Mouse (Mus musculus): ENCODE results near the gene Ski. TPM values are rescaled to one million over a fixed set of nuclear protein-coding genes. Genes with fewer than 3 reads are reported as not detected.
"Not testable (repeated sequence)": the region's sequence is repeated elsewhere in the genome, so short reads cannot be mapped to it uniquely, and the experiment has no call there.

The Ski gene
- polyA plus RNA-seq (2015; fragmentation: Nextera tagmentation; extraction: Ambion mirVana): 10.0 and 10.6 TPM in 2 replicates

GRCm38 (mm10) chr4:155222552-155222840, at the start of gene Ski:
Gene Ski, minus strand, starts transcription at chr4:155222592.
- Histone ChIP-seq H3K4me2 (peak within 1 kb of the TSS; percentile 97), H3K9ac (replicated peaks) (peak within 1 kb of the TSS; percentile 91), H3K27me3 (replicated peaks) (no peaks in the 10 kb centered on the region), H3K4me1 (peaks cover 46% of the 10 kb centered on the region), H3K9me3 (replicated peaks) (no peaks in the 10 kb centered on the region), H3K4me3 (replicated peaks) (peak within 1 kb of the TSS; percentile 85), H3K36me3 (no peaks in the 10 kb centered on the region), H3K27ac (replicated peaks) (peak within 1 kb of the TSS; percentile 98)
- WGBS: 2% methylated on average over 34 of the region's 63 CpGs
- no peak for ATAC-seq (ENCODE audit: low FRiP score)

GRCm38 (mm10) chr4:155268382-155268781, 46.0 kb upstream of the Ski start:
- H3K27ac ChIP-seq (replicated peaks): no peak overlapping the region
- 33% methylated on average over 5 of the region's 5 CpGs for WGBS
- H3K9me3 ChIP-seq (replicated peaks): no peaks in the 10 kb centered on the region
- H3K4me1 ChIP-seq: no peaks in the 10 kb centered on the region
- H3K27me3 ChIP-seq (replicated peaks): no peaks in the 10 kb centered on the region
- no peak overlapping the region for H3K4me2 ChIP-seq
- H3K36me3 ChIP-seq: peaks cover 38% of the 10 kb centered on the region
- H3K9ac ChIP-seq (replicated peaks): no peak overlapping the region
- ATAC-seq (ENCODE audit: low FRiP score): no peak
- H3K4me3 ChIP-seq (replicated peaks): no peak overlapping the region

- no peak for ATAC-seq (ENCODE audit: low FRiP score)
These were observed 45.3 kb upstream of the Ski start for GRCm38 (mm10) chr4:155267639-155268175.

GRCm38 (mm10) chr4:155267047-155267543, 44.7 kb upstream of the Ski start:
- 81% methylated on average over 7 of the region's 7 CpGs for WGBS
- no peak for ATAC-seq (ENCODE audit: low FRiP score)
- H3K9me3 ChIP-seq (replicated peaks): no peaks in the 10 kb centered on the region
- H3K9ac ChIP-seq (replicated peaks): no peak overlapping the region
- no peaks in the 10 kb centered on the region for H3K4me1 ChIP-seq
- H3K27ac ChIP-seq (replicated peaks): no peak overlapping the region
- H3K4me3 ChIP-seq (replicated peaks): no peak overlapping the region
- H3K27me3 ChIP-seq (replicated peaks): no peaks in the 10 kb centered on the region
- peaks cover 38% of the 10 kb centered on the region for H3K36me3 ChIP-seq
- H3K4me2 ChIP-seq: no peak overlapping the region

More at GRCm38 (mm10) chr4:155267639-155268175, 45.3 kb upstream of the Ski start:
- H3K36me3 ChIP-seq: peaks cover 38% of the 10 kb centered on the region
- no peak overlapping the region for H3K27ac ChIP-seq (replicated peaks)
- WGBS: 64% methylated on average over 12 of the region's 12 CpGs
- no peaks in the 10 kb centered on the region for H3K4me1 ChIP-seq
- no peak overlapping the region for H3K9ac ChIP-seq (replicated peaks)
- H3K27me3 ChIP-seq (replicated peaks): no peaks in the 10 kb centered on the region
- H3K4me3 ChIP-seq (replicated peaks): no peak overlapping the region
- no peaks in the 10 kb centered on the region for H3K9me3 ChIP-seq (replicated peaks)
- no peak overlapping the region for H3K4me2 ChIP-seq

- ATAC-seq (ENCODE audit: low FRiP score): no peak
- no peak overlapping the region for H3K27ac ChIP-seq (replicated peaks)
- no peaks in the 10 kb centered on the region for H3K27me3 ChIP-seq (replicated peaks)
- H3K4me2 ChIP-seq: no peak overlapping the region
- H3K4me1 ChIP-seq: no peaks in the 10 kb centered on the region
- H3K9ac ChIP-seq (replicated peaks): no peak overlapping the region
- 78% methylated on average over 3 of the region's 3 CpGs for WGBS
- no peaks in the 10 kb centered on the region for H3K9me3 ChIP-seq (replicated peaks)
- H3K4me3 ChIP-seq (replicated peaks): no peak overlapping the region
- H3K36me3 ChIP-seq: peaks cover 28% of the 10 kb centered on the region
These were observed 42.3 kb upstream of the Ski start for GRCm38 (mm10) chr4:155264521-155265321.

GRCm38 (mm10) chr4:155252253-155252652, 29.9 kb upstream of the Ski start:
- no peak overlapping the region for H3K4me3 ChIP-seq (replicated peaks)
- H3K9me3 ChIP-seq (replicated peaks): no peaks in the 10 kb centered on the region
- peak overlapping the region; percentile 19 for H3K4me2 ChIP-seq
- peaks cover 8% of the 10 kb centered on the region; the same call in 1 of the 2 replicates for H3K36me3 ChIP-seq
- H3K27me3 ChIP-seq (replicated peaks): no peaks in the 10 kb centered on the region
- ATAC-seq (ENCODE audit: low FRiP score): no peak
- no peak overlapping the region for H3K27ac ChIP-seq (replicated peaks)
- H3K4me1 ChIP-seq: peaks cover 45% of the 10 kb centered on the region
- WGBS: 82% methylated on average over 6 of the region's 6 CpGs
- H3K9ac ChIP-seq (replicated peaks): 0 out of 2 replicates have a peak overlapping the region, but pooled peaks have one; percentile 11

- no peak for ATAC-seq (ENCODE audit: low FRiP score)
- Histone ChIP-seq H3K4me1 (peaks cover 53% of the 10 kb centered on the region), H3K4me2 (peak overlapping the region; percentile 95), H3K27ac (replicated peaks) (peak overlapping the region; percentile 97; the same call in 1 of the 2 replicates), H3K27me3 (replicated peaks) (no peaks in the 10 kb centered on the region), H3K36me3 (peaks cover 5% of the 10 kb centered on the region; the same call in 1 of the 2 replicates), H3K9me3 (replicated peaks) (no peaks in the 10 kb centered on the region), H3K9ac (replicated peaks) (0 out of 2 replicates have a peak overlapping the region, but pooled peaks have one; percentile 11), H3K4me3 (replicated peaks) (peak overlapping the region; percentile 64)
- 59% methylated on average over 3 of the region's 3 CpGs for WGBS
These were observed 28.8 kb upstream of the Ski start for GRCm38 (mm10) chr4:155251147-155251546.

- no peaks in the 10 kb centered on the region for H3K27me3 ChIP-seq (replicated peaks)
- H3K4me1 ChIP-seq: peaks cover 59% of the 10 kb centered on the region
- 9% methylated on average over 23 of the region's 23 CpGs for WGBS
- no peaks in the 10 kb centered on the region; the same call in 1 of the 2 replicates for H3K36me3 ChIP-seq
- no peaks in the 10 kb centered on the region for H3K9me3 ChIP-seq (replicated peaks)
- peak overlapping the region; percentile 97 for H3K27ac ChIP-seq (replicated peaks)
- H3K4me3 ChIP-seq (replicated peaks): peak overlapping the region; percentile 64
- ATAC-seq (ENCODE audit: low FRiP score): peak; percentile 45
- H3K9ac ChIP-seq (replicated peaks): peak overlapping the region; percentile 86
- H3K4me2 ChIP-seq: peak overlapping the region; percentile 95
These were observed 28.1 kb upstream of the Ski start for GRCm38 (mm10) chr4:155250361-155251117.

- Histone ChIP-seq H3K27me3 (replicated peaks) (no peaks in the 10 kb centered on the region), H3K4me2 (peak within 1 kb of the TSS; percentile 95), H3K4me3 (replicated peaks) (peak within 1 kb of the TSS; percentile 64), H3K27ac (replicated peaks) (peak within 1 kb of the TSS; percentile 97), H3K4me1 (peaks cover 59% of the 10 kb centered on the region), H3K36me3 (no peaks in the 10 kb centered on the region; the same call in 1 of the 2 replicates), H3K9ac (replicated peaks) (peak within 1 kb of the TSS; percentile 86), H3K9me3 (replicated peaks) (no peaks in the 10 kb centered on the region)
- ATAC-seq (ENCODE audit: low FRiP score): peak; percentile 92
- WGBS: under 1% methylated on average over 36 of the region's 58 CpGs
These were observed 27.4 kb upstream of the Ski start, which contains the start of gene Faap20 for GRCm38 (mm10) chr4:155249648-155250351. Gene Faap20, plus strand, starts transcription at chr4:155249802.

GRCm38 (mm10) chr4:155249257-155249647, 26.9 kb upstream of the Ski start:
- H3K4me3 ChIP-seq (replicated peaks): peak overlapping the region; percentile 64

GRCm38 (mm10) chr4:155248054-155248453, 25.7 kb upstream of the Ski start:
- H3K27ac ChIP-seq (replicated peaks); H3K9me3 ChIP-seq (replicated peaks); H3K4me3 ChIP-seq (replicated peaks); H3K9ac ChIP-seq (replicated peaks); H3K36me3 ChIP-seq; ATAC-seq (ENCODE audit: low FRiP score); H3K4me2 ChIP-seq; H3K27me3 ChIP-seq (replicated peaks): not testable (repeated sequence)
- H3K4me1 ChIP-seq: peaks cover 49% of the 10 kb centered on the region
- 98% methylated on average over 3 of the region's 3 CpGs for WGBS

More at GRCm38 (mm10) chr4:155249257-155249647, 26.9 kb upstream of the Ski start:
- peaks cover 59% of the 10 kb centered on the region for H3K4me1 ChIP-seq
- no peaks in the 10 kb centered on the region for H3K27me3 ChIP-seq (replicated peaks)
- ATAC-seq (ENCODE audit: low FRiP score): peak; percentile 80
- peak overlapping the region; percentile 95 for H3K4me2 ChIP-seq
- no peaks in the 10 kb centered on the region; the same call in 1 of the 2 replicates for H3K36me3 ChIP-seq
- H3K9ac ChIP-seq (replicated peaks): peak overlapping the region; percentile 86
- under 1% methylated on average over 9 of the region's 9 CpGs for WGBS
- peak overlapping the region; percentile 97 for H3K27ac ChIP-seq (replicated peaks)
- H3K9me3 ChIP-seq (replicated peaks): no peaks in the 10 kb centered on the region
